Mouse (Mus musculus) thymus, adult 2 months (tissue): ENCODE data around the gene Snap25. TPM values are rescaled to one million over a fixed set of nuclear protein-coding genes. Genes with fewer than 3 reads are reported as not detected.

Experiments used
- DNase-seq: peaks from one replicate; pipeline ENCODE4 v3.0.0; 2021
- H3K27ac ChIP-seq: fragments of 200-500 bp; 2 replicates; pipeline ENCODE4 v1.5.1; 2012; ENCODE audit warnings: low read length, control low read depth; ENCODE audit not compliant: control insufficient read depth, insufficient read depth
- H3K27me3 ChIP-seq: fragments of 200-500 bp; 2 replicates; pipeline ENCODE4 v1.6.1; 2012; ENCODE audit warnings: mild to moderate bottlenecking, low read length, moderate library complexity, mixed read lengths; ENCODE audit not compliant: control insufficient read depth, insufficient read depth
- H3K36me3 ChIP-seq: fragments of 200-500 bp; 2 replicates; pipeline ENCODE4 v1.6.1; 2012; ENCODE audit warnings: mild to moderate bottlenecking, low read length, moderate library complexity; ENCODE audit not compliant: control insufficient read depth, insufficient read depth
- H3K4me1 ChIP-seq: fragments of 200-500 bp; replicated peaks from 2 replicates; pipeline ENCODE4 v1.6.1; 2012; ENCODE audit warnings: low read length; ENCODE audit not compliant: control insufficient read depth, insufficient read depth
- H3K4me3 ChIP-seq: fragments of 200-500 bp; 2 replicates; pipeline ENCODE4 v1.5.1; 2012; ENCODE audit warnings: mild to moderate bottlenecking, low read length, control low read depth, moderate library complexity; ENCODE audit not compliant: control insufficient read depth, insufficient read depth
- CTCF ChIP-seq: fragments of 200-500 bp; IDR thresholded peaks from 2 replicates; pipeline ENCODE4 v1.5.1; 2012; ENCODE audit warnings: mild to moderate bottlenecking, control low read depth, low read length, moderate library complexity, borderline replicate concordance; ENCODE audit not compliant: control insufficient read depth, poor library complexity, insufficient read depth; ENCODE audit errors: extremely low read depth
- POLR2A ChIP-seq: fragments of 200-500 bp; IDR thresholded peaks from 2 replicates; pipeline ENCODE4 v1.6.1; 2012; ENCODE audit warnings: mild to moderate bottlenecking, low read length, control low read depth, moderate library complexity; ENCODE audit not compliant: control insufficient read depth, poor library complexity, insufficient read depth; ENCODE audit errors: extremely low read depth
- WGBS: fragments of 180-500 bp; shearing (Covaris S2); methylation state at CpG from one replicate; pipeline ENCODE4 v1.1.7; 2018; 5-methylcytosine and 5-hydroxymethylcytosine counted together
- polyA plus RNA-seq: library from polyadenylated mRNA; depleted of rRNA; stranded (reverse); fragments of >200 nt; gene quantifications from 2 replicates; pipeline ENCODE4 v1.2.3, GENCODE M21; 2012

Gene Snap25
- polyA plus RNA-seq, 1 experiment: 0.08 TPM

GRCm38 (mm10) chr2:136712441-136713015 lies 725 bp upstream of the Snap25 start:
- no peaks in the 10 kb centered on the region for H3K27me3 ChIP-seq
- no peaks in the 10 kb centered on the region for H3K4me1 ChIP-seq
- no peak for DNase-seq
- WGBS: 11% methylated on average over 13 of the region's 13 CpGs
- TF ChIP-seq CTCF (no peak), POLR2A (no peak)
- no peak overlapping the region for H3K4me3 ChIP-seq
- no peaks in the 10 kb centered on the region for H3K36me3 ChIP-seq
- H3K27ac ChIP-seq: no peak overlapping the region

- Histone ChIP-seq H3K4me1 (no peaks in the 10 kb centered on the region), H3K36me3 (no peaks in the 10 kb centered on the region), H3K4me3 (no peak overlapping the region), H3K27ac (no peak overlapping the region), H3K27me3 (no peaks in the 10 kb centered on the region)
- DNase-seq: peak; percentile 27
- TF ChIP-seq CTCF: no peak
- TF ChIP-seq POLR2A: no peak
- 5% methylated on average over 22 of the region's 22 CpGs for WGBS
Measured at GRCm38 (mm10) chr2:136714008-136714411, 757 bp downstream of the Snap25 start.

GRCm38 (mm10) chr2:136715531-136715930 lies 2.3 kb downstream of the Snap25 start:
- H3K4me3 ChIP-seq: no peak overlapping the region
- no peaks in the 10 kb centered on the region for H3K4me1 ChIP-seq
- TF ChIP-seq CTCF: no peak
- no peak for TF ChIP-seq POLR2A
- no peaks in the 10 kb centered on the region for H3K27me3 ChIP-seq
- 78% methylated on average over 5 of the region's 5 CpGs for WGBS
- no peaks in the 10 kb centered on the region for H3K36me3 ChIP-seq
- H3K27ac ChIP-seq: no peak overlapping the region
- no peak for DNase-seq

GRCm38 (mm10) chr2:136716400-136716799 lies 3.1 kb downstream of the Snap25 start:
- WGBS: 92% methylated on average over 1 of the region's 1 CpGs
- Histone ChIP-seq H3K27ac (no peak overlapping the region), H3K4me1 (no peaks in the 10 kb centered on the region), H3K4me3 (no peak overlapping the region), H3K27me3 (no peaks in the 10 kb centered on the region), H3K36me3 (no peaks in the 10 kb centered on the region)
- TF ChIP-seq CTCF (no peak), POLR2A (no peak)
- DNase-seq: no peak

- DNase-seq: no peak
Measured at GRCm38 (mm10) chr2:136720235-136720634, 7.0 kb downstream of the Snap25 start.

GRCm38 (mm10) chr2:136738260-136738659 lies 25.0 kb downstream of the Snap25 start:
- no peaks in the 10 kb centered on the region for H3K4me1 ChIP-seq
- 87% methylated on average over 2 of the region's 2 CpGs for WGBS
- H3K27ac ChIP-seq: no peak overlapping the region
- no peaks in the 10 kb centered on the region for H3K36me3 ChIP-seq
- H3K27me3 ChIP-seq: no peaks in the 10 kb centered on the region
- no peak for DNase-seq
- H3K4me3 ChIP-seq: no peak overlapping the region
- no peak for TF ChIP-seq POLR2A

More at GRCm38 (mm10) chr2:136720235-136720634, 7.0 kb downstream of the Snap25 start:
- no peaks in the 10 kb centered on the region for H3K4me1 ChIP-seq
- no peaks in the 10 kb centered on the region for H3K36me3 ChIP-seq
- no peak overlapping the region for H3K4me3 ChIP-seq
- no peaks in the 10 kb centered on the region for H3K27me3 ChIP-seq
- no peak overlapping the region for H3K27ac ChIP-seq
- WGBS: 29% methylated on average over 4 of the region's 4 CpGs
- TF ChIP-seq POLR2A (no peak), CTCF (no peak)

GRCm38 (mm10) chr2:136742230-136742629 lies 29.0 kb downstream of the Snap25 start:
- no peaks in the 10 kb centered on the region for H3K27me3 ChIP-seq
- H3K4me3 ChIP-seq: no peak overlapping the region
- H3K27ac ChIP-seq: no peak overlapping the region
- no peaks in the 10 kb centered on the region for H3K36me3 ChIP-seq
- no peak for DNase-seq
- H3K4me1 ChIP-seq: no peaks in the 10 kb centered on the region
- no peak for TF ChIP-seq POLR2A
- TF ChIP-seq CTCF: no peak
- 85% methylated on average over 2 of the region's 2 CpGs for WGBS
